Mouse (Mus musculus): ENCODE results near the gene Copz2. TPM values are rescaled to one million over a fixed set of nuclear protein-coding genes. Genes with fewer than 3 reads are reported as not detected.

The Copz2 gene
- polyA plus RNA-seq (2014; fragmentation: Illumina TruSeq; extraction: RNeasy Lipid Tissue Mini Kit (QIAGEN cat#74804); ENCODE audit: low read depth, low replicate concordance) = 4.2 TPM

GRCm38 (mm10) chr11:96849681-96850467, at the start of gene Copz2:
Gene Copz2, plus strand, starts transcription at chr11:96849870.

GRCm38 (mm10) chr11:96829813-96830538, 19.7 kb upstream of the Copz2 start, which contains the start of gene Nfe2l1:
Gene Nfe2l1, minus strand, starts transcription at chr11:96829968.

Other genes with a start within 250 kb of the Copz2 start
- 5.7 TPM for gene Snx11, start 72.3 kb upstream of the Copz2 start, polyA plus RNA-seq (2014; fragmentation: Illumina TruSeq; extraction: RNeasy Lipid Tissue Mini Kit (QIAGEN cat#74804); ENCODE audit: low read depth, low replicate concordance)
- gene Cbx1, start 60.7 kb upstream of the Copz2 start, polyA plus RNA-seq (2014; fragmentation: Illumina TruSeq; extraction: RNeasy Lipid Tissue Mini Kit (QIAGEN cat#74804); ENCODE audit: low read depth, low replicate concordance) = 66.1 TPM
- 24.3 TPM for gene Nfe2l1, start 19.9 kb upstream of the Copz2 start, polyA plus RNA-seq (2014; fragmentation: Illumina TruSeq; extraction: RNeasy Lipid Tissue Mini Kit (QIAGEN cat#74804); ENCODE audit: low read depth, low replicate concordance)
- 41.9 TPM for gene Cdk5rap3, start 66.6 kb downstream of the Copz2 start, polyA plus RNA-seq (2014; fragmentation: Illumina TruSeq; extraction: RNeasy Lipid Tissue Mini Kit (QIAGEN cat#74804); ENCODE audit: low read depth, low replicate concordance)
- 0.52 TPM for gene Prr15l, start 78.2 kb downstream of the Copz2 start, polyA plus RNA-seq (2014; fragmentation: Illumina TruSeq; extraction: RNeasy Lipid Tissue Mini Kit (QIAGEN cat#74804); ENCODE audit: low read depth, low replicate concordance)
- 0.91 TPM for gene Pnpo, start 94.1 kb downstream of the Copz2 start, polyA plus RNA-seq (2014; fragmentation: Illumina TruSeq; extraction: RNeasy Lipid Tissue Mini Kit (QIAGEN cat#74804); ENCODE audit: low read depth, low replicate concordance)
- gene Sp2, start 133.1 kb downstream of the Copz2 start, polyA plus RNA-seq (2014; fragmentation: Illumina TruSeq; extraction: RNeasy Lipid Tissue Mini Kit (QIAGEN cat#74804); ENCODE audit: low read depth, low replicate concordance) = 4.1 TPM
- gene Sp6, start 163.5 kb downstream of the Copz2 start, polyA plus RNA-seq (2014; fragmentation: Illumina TruSeq; extraction: RNeasy Lipid Tissue Mini Kit (QIAGEN cat#74804); ENCODE audit: low read depth, low replicate concordance) = 0.07 TPM
- not detected for gene Scrn2, start 180.1 kb downstream of the Copz2 start, polyA plus RNA-seq (2014; fragmentation: Illumina TruSeq; extraction: RNeasy Lipid Tissue Mini Kit (QIAGEN cat#74804); ENCODE audit: low read depth, low replicate concordance)
- 311 TPM for gene Lrrc46, start 191.5 kb downstream of the Copz2 start, polyA plus RNA-seq (2014; fragmentation: Illumina TruSeq; extraction: RNeasy Lipid Tissue Mini Kit (QIAGEN cat#74804); ENCODE audit: low read depth, low replicate concordance)
- gene Mrpl10, start 191.7 kb downstream of the Copz2 start, polyA plus RNA-seq (2014; fragmentation: Illumina TruSeq; extraction: RNeasy Lipid Tissue Mini Kit (QIAGEN cat#74804); ENCODE audit: low read depth, low replicate concordance) = 8.1 TPM
- gene Osbpl7, start 200.8 kb downstream of the Copz2 start, polyA plus RNA-seq (2014; fragmentation: Illumina TruSeq; extraction: RNeasy Lipid Tissue Mini Kit (QIAGEN cat#74804); ENCODE audit: low read depth, low replicate concordance) = 0.88 TPM

Measured in testis, adult 10 weeks (tissue).